Mouse (Mus musculus): ENCODE data around the gene Ranbp3l.

GRCm38 (mm10) chr15:9075608-9076200, 108.0 kb downstream of the Ranbp3l start:
- TF ChIP-seq CTCF (IDR thresholded peaks at IDR 0.05; ENCODE audit: borderline replicate concordance, insufficient read depth, low read length) (no peak), POLR2A (IDR thresholded peaks at IDR 0.05; ENCODE audit: low read depth, low read length) (no peak)
